Mouse (Mus musculus) lung, postnatal 0 days (tissue): ENCODE data around the gene Rasgrf1. TPM values are rescaled to one million over a fixed set of nuclear protein-coding genes. Genes with fewer than 3 reads are reported as not detected.

Source experiments
- ATAC-seq: fragments of 200-750 bp; cut with Nextera tagmentation; 2 replicates; pipeline ENCODE4 v1.8.0; 2017; ENCODE audit warnings: moderate library complexity
- DNase-seq: peaks from one replicate; pipeline ENCODE4 v3.0.0-alpha.2; 2016; ENCODE audit warnings: low spot score
- H3K27ac ChIP-seq: fragments of 300-500 bp; sonication (generic); 2 replicates; pipeline ENCODE4 v1.5.1; 2014; ENCODE audit warnings: antibody characterized with exemption, mild to moderate bottlenecking, low read length, mixed read lengths
- H3K27me3 ChIP-seq: fragments of 300-500 bp; sonication (generic); replicated peaks from 2 replicates; pipeline ENCODE4 v1.6.1; 2014; ENCODE audit warnings: low read length, mixed read lengths; ENCODE audit not compliant: insufficient read depth
- H3K36me3 ChIP-seq: fragments of 300-500 bp; sonication (generic); 2 replicates; pipeline ENCODE4 v1.6.1; 2014; ENCODE audit warnings: low read length, mixed read lengths; ENCODE audit not compliant: insufficient read depth
- H3K4me1 ChIP-seq: fragments of 300-500 bp; sonication (generic); 2 replicates; pipeline ENCODE4 v1.6.1; 2014; ENCODE audit warnings: antibody characterized with exemption, low read depth, low read length, mixed read lengths; ENCODE audit not compliant: insufficient read depth
- H3K4me2 ChIP-seq: fragments of 300-500 bp; sonication (generic); replicated peaks from 2 replicates; pipeline ENCODE4 v1.6.1; 2014; ENCODE audit warnings: low read depth, mild to moderate bottlenecking, low read length, moderate library complexity, mixed read lengths
- H3K4me3 ChIP-seq: fragments of 300-500 bp; sonication (generic); 2 replicates; pipeline ENCODE4 v1.5.1; 2014; ENCODE audit warnings: low read depth, low read length
- H3K9ac ChIP-seq: fragments of 300-500 bp; sonication (generic); replicated peaks from 2 replicates; pipeline ENCODE4 v1.6.1; 2014; ENCODE audit warnings: low read depth, mild to moderate bottlenecking
- H3K9me3 ChIP-seq: fragments of 300-500 bp; sonication (generic); 2 replicates; pipeline ENCODE4 v1.6.1; 2016; ENCODE audit warnings: low read length, mixed read lengths
- CTCF ChIP-seq: IDR thresholded peaks from 2 replicates; pipeline ENCODE4 v1.5.1; 2016; ENCODE audit warnings: antibody characterized with exemption, mild to moderate bottlenecking
- EP300 ChIP-seq: IDR thresholded peaks from 2 replicates; pipeline ENCODE4 v1.6.1; 2016; ENCODE audit warnings: antibody characterized with exemption, mild to moderate bottlenecking, control low read depth
- WGBS: fragments of 180-500 bp; shearing (Covaris S2); extraction: QIAGEN DNeasy Blood & Tissue Kit; methylation state at CpG from one replicate; pipeline ENCODE4 v1.1.7; 2014; 5-methylcytosine and 5-hydroxymethylcytosine counted together
- polyA plus RNA-seq: library from polyadenylated mRNA; unstranded; fragments of >200 nt; fragmentation: Nextera tagmentation; extraction: Ambion mirVana; gene quantifications from 2 replicates; pipeline ENCODE4 v1.2.1, GENCODE M21; 2015

The Rasgrf1 gene
- polyA plus RNA-seq, 1 experiment from 2014 or later = 0.88 TPM

DNA sequence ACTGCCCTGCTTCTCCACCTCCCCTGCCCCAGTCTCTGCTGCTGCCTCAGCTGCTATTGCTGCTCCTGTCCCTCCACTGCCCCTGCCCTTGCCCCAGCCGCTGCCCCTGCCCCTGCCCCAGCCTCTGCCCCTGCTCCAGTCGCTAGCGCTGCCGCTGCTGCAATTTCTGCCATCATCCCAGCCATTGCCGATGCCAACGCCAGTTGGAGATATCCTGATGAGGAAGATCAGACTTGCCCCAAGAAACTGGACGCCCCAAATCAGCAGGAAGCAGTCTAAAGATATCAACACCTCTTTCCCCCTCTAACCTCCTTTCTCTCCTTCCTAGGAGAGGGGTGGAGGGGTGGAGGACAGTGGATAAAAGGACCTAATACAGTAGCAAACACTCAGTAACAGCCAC is 28.2 kb upstream of the Rasgrf1 start:
- H3K36me3 ChIP-seq = no peaks in the 10 kb centered on the region
- H3K4me1 ChIP-seq = no peaks in the 10 kb centered on the region
- H3K9me3 ChIP-seq = no peaks in the 10 kb centered on the region
- peaks cover 20% of the 10 kb centered on the region; the same call in 1 of the 2 replicates for H3K27me3 ChIP-seq
- TF ChIP-seq EP300 = no peak
- no peak for TF ChIP-seq CTCF
- no peak overlapping the region for H3K4me3 ChIP-seq
- H3K9ac ChIP-seq = no peak overlapping the region
- H3K27ac ChIP-seq = no peak overlapping the region
- ATAC-seq (no peak), DNase-seq (no peak)
- 53% methylated on average over 7 of the region's 7 CpGs for WGBS
- H3K4me2 ChIP-seq = no peak overlapping the region

DNA sequence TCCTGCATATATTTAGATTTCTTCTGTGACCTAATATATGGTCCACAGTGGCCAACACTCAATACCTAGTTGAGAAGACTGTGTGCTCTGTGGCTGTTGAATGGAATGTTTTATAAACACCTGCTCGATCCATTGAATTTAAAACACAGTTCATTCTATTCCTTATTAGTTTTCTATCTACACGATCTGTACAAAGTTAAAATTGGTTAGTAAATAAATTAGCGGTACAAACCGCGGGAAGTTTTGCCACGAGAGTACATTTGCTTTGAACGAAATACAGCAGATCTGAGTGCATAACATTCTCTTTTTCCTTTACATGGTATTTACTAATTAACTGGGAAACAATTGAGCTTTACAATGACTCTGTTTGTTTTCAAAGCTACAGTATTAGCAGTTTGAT is 27.1 kb upstream of the Rasgrf1 start:
- H3K9ac ChIP-seq = no peak overlapping the region
- H3K9me3 ChIP-seq = no peaks in the 10 kb centered on the region
- no peak overlapping the region for H3K27ac ChIP-seq
- no peaks in the 10 kb centered on the region for H3K36me3 ChIP-seq
- TF ChIP-seq CTCF = no peak
- TF ChIP-seq EP300 = no peak
- H3K27me3 ChIP-seq = peaks cover 20% of the 10 kb centered on the region; the same call in 1 of the 2 replicates
- no peak overlapping the region for H3K4me3 ChIP-seq
- H3K4me1 ChIP-seq = no peaks in the 10 kb centered on the region
- no peak overlapping the region for H3K4me2 ChIP-seq
- no peak for ATAC-seq
- no peak for DNase-seq
- 44% methylated on average over 7 of the region's 7 CpGs for WGBS

DNA sequence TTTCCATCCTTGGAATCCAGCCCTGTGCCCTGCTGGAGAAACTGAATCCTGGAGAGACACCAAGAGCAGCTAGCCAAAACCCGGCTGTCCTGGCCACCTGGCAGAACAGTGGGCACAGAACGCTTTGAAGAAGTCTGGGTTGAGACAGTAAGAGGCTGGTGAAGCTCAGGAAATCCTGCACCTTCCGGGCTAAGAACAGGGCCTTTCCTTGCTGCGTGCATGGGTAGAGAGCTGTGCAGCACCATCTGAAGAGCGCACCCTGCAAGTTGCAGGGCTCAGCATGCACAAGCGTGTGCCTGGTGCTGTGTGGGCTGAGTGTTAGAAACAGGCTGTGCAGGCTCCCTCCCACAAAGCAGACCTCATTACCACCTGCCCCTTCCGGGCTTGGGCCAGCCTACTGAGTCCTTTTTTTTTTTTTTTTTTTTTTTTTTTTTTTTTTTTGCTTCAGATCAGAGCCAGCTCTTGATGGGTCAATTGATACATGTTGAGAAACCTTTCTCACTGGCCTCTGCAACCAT is 23.9 kb upstream of the Rasgrf1 start:
- no peak for ATAC-seq
- Histone ChIP-seq H3K4me3 (no peak overlapping the region), H3K4me1 (no peaks in the 10 kb centered on the region), H3K9me3 (no peaks in the 10 kb centered on the region), H3K9ac (no peak overlapping the region), H3K27me3 (peaks cover 14% of the 10 kb centered on the region; the same call in 1 of the 2 replicates), H3K27ac (no peak overlapping the region), H3K36me3 (no peaks in the 10 kb centered on the region), H3K4me2 (no peak overlapping the region)
- DNase-seq = no peak
- 37% methylated on average over 7 of the region's 7 CpGs for WGBS
- TF ChIP-seq CTCF (no peak), EP300 (no peak)

DNA sequence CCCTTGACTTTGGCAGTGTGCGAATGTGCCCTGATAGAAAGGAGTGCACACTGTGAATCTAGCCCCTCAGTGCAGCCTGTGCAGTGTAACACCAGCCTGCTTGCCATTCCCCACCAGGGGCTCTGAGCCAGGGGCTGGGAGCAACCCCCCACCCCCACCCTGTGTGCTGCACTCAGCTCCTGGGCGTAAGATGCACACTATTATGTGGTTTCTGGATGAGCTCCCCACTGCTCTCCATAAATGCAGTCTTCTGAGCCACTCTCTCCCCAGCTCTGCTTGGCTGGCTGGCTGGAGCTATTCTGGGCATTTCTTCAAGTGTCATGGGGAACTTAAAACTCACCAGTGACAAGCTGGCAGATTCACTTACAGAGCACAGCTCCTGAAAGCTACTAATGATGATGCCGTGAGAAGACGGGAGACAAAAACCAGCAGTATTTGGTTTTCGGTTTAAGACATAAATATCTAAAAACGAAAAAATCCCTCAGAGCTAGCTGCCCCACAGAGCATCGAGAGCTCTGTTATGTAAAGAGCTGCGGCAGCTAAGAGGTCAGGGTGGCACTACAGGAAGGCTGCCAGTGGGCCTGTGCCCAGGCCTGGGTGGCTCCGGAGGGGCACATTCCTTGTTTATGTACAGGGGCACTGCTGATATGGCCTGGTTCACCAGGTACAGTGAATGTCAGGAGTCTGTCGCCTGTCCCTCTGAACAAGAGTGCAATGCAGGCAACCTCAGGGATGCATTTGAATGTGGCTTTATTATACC is 18.0 kb upstream of the Rasgrf1 start:
- ATAC-seq (no peak), DNase-seq (no peak)
- TF ChIP-seq CTCF = no peak
- no peak for TF ChIP-seq EP300
- Histone ChIP-seq H3K27me3 (no peaks in the 10 kb centered on the region), H3K4me1 (no peaks in the 10 kb centered on the region), H3K9ac (no peak overlapping the region), H3K36me3 (no peaks in the 10 kb centered on the region), H3K9me3 (no peaks in the 10 kb centered on the region), H3K4me3 (no peak overlapping the region), H3K27ac (no peak overlapping the region), H3K4me2 (no peak overlapping the region)
- WGBS = 73% methylated on average over 10 of the region's 10 CpGs

DNA sequence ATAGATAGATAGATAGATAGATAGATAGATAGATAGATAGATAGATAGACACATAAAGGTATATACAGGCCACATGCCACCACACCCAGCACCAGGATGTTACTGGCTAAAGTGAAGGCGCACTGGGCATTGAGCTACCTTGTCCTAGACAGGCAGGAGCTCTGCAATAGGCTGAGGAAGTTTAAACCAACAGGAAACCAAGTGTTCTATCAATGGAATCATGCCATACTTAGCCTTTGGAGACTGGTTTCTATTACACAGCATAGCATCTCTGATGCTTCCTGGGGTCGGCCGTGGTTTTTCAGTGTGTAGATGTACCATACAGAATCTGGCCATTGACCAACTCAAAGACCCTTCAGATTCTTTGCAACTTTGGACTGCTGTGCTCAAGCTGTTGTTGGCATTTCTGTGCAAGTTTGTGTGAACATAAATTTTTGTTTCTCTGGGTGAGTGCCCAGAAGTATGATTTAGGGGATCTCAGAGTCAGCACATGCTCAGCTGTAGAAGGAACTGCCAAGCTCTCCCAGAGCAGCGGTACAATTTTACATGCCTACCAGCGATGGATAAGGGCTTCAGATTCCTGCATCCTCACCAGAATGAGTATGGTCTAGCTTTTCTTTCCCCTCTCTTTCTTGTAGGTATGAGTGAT is 17.0 kb upstream of the Rasgrf1 start:
- TF ChIP-seq EP300 (no peak), CTCF (no peak)
- no peaks in the 10 kb centered on the region for H3K36me3 ChIP-seq
- no peaks in the 10 kb centered on the region for H3K9me3 ChIP-seq
- no peak overlapping the region for H3K27ac ChIP-seq
- DNase-seq (no peak), ATAC-seq (no peak)
- H3K9ac ChIP-seq = no peak overlapping the region
- no peak overlapping the region for H3K4me3 ChIP-seq
- WGBS = 70% methylated on average over 5 of the region's 5 CpGs
- H3K27me3 ChIP-seq = no peaks in the 10 kb centered on the region
- no peak overlapping the region for H3K4me2 ChIP-seq
- H3K4me1 ChIP-seq = no peaks in the 10 kb centered on the region

DNA sequence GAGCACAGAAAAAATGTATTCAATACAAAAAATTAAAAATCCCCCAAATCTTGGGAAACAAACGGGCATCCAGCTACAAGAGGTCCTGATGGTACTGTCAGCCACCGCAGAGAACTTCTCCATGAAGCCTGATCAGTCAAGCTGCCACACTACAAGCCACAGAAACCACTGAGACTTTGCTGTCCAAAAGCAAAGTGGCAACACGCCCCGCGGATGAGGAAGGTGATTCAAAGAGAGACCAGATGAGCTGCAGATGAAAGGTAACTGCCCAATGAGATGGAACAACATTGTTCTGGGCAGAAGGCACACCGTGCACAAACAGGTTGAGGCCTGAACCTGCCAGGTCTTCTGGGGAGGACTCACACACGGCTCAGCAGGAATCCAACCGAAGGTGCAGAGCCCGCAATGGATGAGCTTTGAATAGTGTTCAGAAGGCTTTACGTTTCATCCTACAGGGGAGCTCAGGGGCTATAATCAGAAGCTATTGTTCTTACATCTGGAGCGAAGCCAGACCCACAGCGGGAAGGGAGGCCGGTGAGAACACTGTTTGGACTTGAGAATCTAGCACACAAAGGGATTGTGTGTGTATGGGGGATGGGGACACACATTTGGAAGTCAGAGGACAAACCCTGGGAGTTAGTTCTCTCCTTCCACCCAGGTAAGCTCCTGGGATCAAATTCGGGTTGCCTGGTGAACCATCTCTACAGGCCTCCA is 9.4 kb upstream of the Rasgrf1 start:
- Histone ChIP-seq H3K9me3 (no peaks in the 10 kb centered on the region), H3K27ac (no peak overlapping the region), H3K4me2 (no peak overlapping the region), H3K4me1 (peaks cover 4% of the 10 kb centered on the region; the same call in 1 of the 2 replicates), H3K36me3 (no peaks in the 10 kb centered on the region), H3K27me3 (0 out of 2 replicates have a peak, but pooled peaks cover 3% of the 10 kb centered on the region), H3K4me3 (no peak overlapping the region), H3K9ac (no peak overlapping the region)
- ATAC-seq (no peak), DNase-seq (no peak)
- WGBS = 34% methylated on average over 14 of the region's 14 CpGs
- TF ChIP-seq CTCF = no peak
- TF ChIP-seq EP300 = no peak
